Mouse (Mus musculus) urinary bladder, postnatal 14 days (tissue): Measurements from ENCODE around the gene Ntn5.

Experiments used
- DNase-seq: peaks from one replicate; pipeline ENCODE4 v3.0.0; 2021; ENCODE audit warnings: low spot score

Ntn5 gene

DNA sequence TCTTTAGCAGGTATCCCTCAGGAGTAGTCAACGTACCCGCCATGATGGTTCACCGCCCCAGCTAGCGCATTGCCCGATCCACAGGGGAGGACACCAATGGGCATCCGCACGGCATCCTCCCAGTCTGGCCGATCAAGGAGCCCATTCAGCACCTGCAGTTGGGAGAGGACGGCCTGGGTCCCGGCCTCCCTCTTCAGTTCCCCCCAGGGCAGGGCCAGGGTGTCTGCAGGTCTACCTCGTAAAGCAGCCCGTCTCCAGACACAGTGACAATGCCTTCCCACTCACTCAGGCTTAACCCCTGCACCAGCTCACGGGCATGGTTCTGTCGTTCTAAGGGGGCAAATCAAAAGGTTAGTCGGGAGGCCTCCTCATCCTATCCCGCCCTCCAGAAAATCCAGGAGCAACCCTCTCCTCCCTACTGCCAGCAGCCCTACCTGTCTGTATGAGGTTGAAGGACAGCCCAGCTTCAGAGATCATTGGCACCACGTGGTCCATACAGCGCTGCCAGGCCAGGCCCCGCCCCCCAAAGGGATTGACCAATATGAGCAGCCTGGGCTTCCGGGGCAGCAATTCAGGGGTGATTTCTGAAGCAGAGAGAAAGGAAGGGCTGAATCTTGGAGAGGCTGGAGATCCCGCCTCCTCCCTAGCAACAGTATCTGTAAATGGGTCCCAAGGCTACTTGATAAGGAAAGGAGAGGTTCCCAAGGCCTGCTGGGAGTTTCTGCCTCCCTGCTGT, 28.4 kb downstream of the Ntn5 start:
- DNase-seq: no peak

- no peak for DNase-seq
Observed at GRCm38 (mm10) chr7:45713396-45713795, 29.6 kb downstream of the Ntn5 start.

- DNase-seq: no peak
Observed at GRCm38 (mm10) chr7:45713881-45714520, 30.2 kb downstream of the Ntn5 start.

- peak; percentile 79 for DNase-seq
Observed at GRCm38 (mm10) chr7:45714630-45715089, 30.8 kb downstream of the Ntn5 start.

- peak; percentile 98 for DNase-seq
Observed at GRCm38 (mm10) chr7:45715090-45715708, 31.4 kb downstream of the Ntn5 start, which contains the start of gene Rpl18. TSS of gene Rpl18 (plus strand) at chr7:45715457.

- DNase-seq: no peak
Observed at GRCm38 (mm10) chr7:45715741-45716459, 32.1 kb downstream of the Ntn5 start.

DNA sequence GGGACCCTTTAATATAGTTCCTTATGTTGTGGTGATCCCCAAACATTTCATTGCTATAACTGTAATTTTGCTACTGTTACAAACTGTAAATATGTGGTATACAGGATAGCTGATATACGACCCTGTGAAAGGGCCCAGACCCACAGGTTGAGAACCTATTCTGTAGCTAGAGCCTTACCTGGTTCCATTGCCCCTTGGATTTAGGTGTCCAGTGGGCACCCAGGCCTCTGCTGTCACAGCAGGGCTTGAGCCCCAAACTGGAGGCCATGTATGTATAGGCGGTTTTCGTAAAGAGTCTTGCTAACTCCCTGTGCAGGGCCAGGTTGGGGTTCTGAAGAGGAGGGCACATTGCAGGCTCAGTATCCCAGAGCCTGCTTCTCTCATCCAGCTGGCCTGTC, 32.6 kb downstream of the Ntn5 start:
- no peak for DNase-seq

DNA sequence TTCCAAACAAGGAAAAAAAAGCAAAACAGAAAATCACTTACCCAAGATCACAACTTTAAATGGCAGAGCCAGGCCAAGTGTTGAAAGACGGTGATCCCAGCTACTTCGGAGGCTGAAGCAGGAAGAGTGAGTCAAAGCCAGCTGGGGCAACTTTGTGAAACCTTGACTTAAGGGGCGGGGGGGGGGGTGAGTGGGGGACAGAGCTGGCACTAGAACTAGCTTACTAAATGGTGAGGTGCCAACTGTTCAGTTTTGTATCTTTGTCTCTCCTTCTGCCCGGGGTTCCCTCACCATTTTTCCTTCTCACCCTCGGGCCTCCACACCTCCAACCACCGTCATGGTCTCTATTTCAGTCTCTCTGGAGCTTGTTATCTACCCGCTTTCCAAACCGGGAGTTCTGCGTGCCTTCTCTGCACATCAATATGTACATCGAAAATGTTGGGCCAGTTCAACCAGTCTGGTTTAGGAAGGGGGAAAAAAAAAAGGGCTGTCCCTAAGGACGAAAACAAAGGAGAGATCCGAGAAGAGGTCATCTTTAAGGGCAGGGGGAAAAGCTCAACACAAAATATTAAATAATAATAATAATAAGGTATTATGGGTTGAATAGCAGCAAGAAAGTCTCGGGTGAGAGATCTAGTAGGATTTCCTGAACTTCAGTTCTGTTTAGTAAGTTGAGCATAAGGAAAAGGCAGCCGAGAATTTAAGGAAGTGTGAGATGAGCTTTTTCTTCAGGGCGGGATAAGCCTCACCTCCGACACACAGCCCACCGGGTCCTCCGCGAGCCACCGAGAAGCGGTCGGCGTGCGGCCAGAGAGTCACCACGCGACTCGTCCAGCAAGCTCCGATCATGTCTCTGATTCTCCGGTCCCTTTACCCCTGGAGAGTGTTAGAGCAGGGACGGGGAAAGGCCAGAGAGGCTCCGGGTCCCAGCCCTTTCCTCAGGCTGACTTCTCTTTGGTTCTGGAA, 33.4 kb downstream of the Ntn5 start:
- DNase-seq: no peak

GRCm38 (mm10) chr7:45717918-45718297, 34.1 kb downstream of the Ntn5 start, which contains the start of gene Sphk2:
TSS of gene Sphk2 (minus strand) at chr7:45718002.
- DNase-seq: peak; percentile 99

- DNase-seq: no peak
Observed at GRCm38 (mm10) chr7:45718331-45718730, 34.5 kb downstream of the Ntn5 start.

- no peak for DNase-seq
Observed at GRCm38 (mm10) chr7:45719180-45719579, 35.4 kb downstream of the Ntn5 start.

- DNase-seq: no peak
Observed at GRCm38 (mm10) chr7:45719738-45720412, 36.1 kb downstream of the Ntn5 start.

DNA sequence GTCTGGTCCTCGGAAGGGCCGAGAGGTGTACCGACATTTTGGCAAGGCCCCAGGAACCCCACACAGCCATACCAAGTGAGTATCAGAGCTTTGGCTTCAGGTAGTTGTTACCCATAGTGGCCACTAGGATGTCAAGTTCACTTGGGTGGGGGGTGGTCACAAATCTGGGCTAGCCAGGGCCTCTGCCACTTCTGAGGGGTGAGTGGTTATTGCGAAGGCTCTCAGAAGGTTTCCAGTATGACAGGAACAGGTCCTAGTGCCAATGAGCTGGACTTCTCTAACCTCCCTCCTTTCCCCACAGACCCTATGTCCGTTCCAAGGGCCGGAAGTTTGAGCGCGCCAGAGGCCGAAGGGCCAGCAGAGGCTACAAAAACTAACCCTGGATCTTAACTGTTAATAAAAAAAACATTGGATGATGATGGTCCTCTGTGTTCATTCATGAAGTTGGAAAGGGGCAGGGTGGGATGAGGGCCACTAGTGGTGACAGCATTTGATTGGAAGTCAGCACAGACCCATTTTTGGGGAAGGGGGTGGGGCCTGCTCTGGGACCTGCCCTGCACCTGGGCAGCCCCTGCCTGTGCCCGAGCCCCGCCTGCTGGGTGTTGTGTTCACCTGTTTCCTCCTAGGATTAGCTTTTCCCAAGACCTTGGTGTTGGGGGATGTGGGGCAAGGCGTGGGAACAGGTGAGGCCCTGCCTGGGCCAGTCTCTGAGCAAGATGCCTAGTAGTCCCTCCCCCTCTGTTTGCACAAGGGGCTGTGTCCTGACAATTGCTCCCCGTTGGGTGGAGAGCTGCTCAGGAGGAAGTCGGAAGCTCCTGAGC, 36.8 kb downstream of the Ntn5 start, which contains the start of gene Fam83e:
Fam83e (plus strand) TSS at position 800 of the 821 bp plus-strand sequence.
- DNase-seq: no peak

DNA sequence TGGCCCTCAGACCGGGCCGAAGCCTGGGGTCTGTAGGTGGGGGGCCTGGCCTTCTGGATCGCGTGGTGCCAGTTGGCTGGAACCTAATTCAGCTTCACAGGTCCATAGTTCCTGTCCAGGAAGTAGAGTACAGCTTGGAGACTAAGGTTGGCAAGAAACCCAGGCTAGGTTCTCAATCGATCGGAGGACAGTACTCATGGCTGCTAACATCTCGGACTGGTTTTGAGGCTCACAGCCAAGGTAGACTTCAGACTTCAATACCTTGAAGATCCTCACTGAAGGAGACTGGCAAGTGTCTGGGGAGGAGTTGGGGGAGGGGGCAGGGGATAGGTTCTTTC, 37.4 kb downstream of the Ntn5 start:
- DNase-seq: no peak

DNA sequence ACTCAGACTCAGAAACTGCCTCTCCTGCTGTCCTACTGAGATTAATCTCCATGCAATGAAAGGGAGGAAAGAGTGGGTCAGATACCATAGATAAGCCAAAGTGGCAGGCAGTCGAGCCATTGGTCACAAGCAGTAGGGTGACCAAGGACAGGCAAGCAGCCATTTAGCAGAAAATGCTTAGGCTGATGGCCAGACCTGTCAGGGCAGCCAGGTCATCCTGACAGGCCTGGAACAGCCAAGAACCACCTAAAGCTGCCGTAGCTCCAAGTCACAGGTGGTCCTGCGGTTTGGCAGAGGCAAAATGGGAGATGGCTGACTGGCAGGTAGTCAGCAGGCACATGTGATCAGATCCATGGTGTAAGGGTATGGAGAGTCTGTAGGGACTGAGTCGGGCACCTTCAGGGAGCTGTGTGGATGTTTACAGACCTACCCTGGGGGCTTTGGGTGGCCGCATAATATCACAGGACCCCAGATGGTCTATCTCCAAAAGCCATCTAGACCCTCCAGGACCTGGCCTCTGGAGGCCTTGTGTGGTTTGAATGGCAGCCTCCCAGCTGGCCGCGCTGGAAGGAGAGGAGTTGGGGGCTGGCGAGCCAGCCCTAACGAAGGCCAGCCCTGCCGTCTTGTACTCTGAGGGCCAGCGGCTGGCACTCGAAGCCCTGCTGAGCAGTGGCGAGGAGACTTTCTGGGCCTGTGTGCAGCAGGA, 38.0 kb downstream of the Ntn5 start:
- DNase-seq: no peak

GRCm38 (mm10) chr7:45722348-45722713, 38.5 kb downstream of the Ntn5 start:
- DNase-seq: no peak

DNA sequence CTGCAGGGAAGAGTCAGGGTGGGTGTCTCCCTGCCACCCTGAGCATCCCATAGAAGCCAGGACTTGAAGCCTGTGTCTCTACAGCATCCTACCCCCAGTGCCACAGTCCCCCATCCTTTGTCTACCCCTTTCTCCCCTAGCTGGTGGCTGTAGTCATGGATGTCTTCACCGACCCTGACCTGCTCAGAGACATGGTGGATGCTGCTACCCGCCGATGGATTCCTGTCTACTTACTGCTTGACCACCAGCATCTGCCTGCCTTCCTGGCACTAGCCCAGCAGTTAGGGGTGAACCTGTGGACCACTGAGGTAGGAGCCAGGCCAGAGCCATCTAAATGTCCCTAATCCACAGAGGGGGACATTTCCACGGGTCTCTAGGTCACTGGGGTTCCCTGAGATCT, 39.5 kb downstream of the Ntn5 start:
- DNase-seq: no peak

DNA sequence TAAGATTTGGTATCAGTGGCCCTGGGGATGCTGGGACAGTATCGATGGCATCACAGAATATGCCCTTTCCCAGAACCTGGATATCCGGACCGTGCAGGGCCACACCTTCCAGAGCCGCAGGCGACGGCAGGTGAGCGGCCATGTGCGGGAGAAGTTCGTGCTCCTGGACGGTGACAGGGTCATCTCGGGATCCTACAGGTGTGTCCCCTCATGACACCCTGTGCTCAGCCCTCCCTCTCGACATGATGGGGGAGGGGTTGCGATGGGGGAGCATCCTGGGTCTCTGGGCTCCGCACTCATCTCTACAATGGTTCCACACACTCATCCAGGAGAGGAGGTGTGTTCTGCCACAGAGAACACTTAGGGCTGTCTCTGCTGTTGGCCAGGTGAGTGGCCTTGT, 40.0 kb downstream of the Ntn5 start:
- DNase-seq: no peak

- no peak for DNase-seq
Observed at GRCm38 (mm10) chr7:45725151-45725550, 41.3 kb downstream of the Ntn5 start.
